Mouse (Mus musculus) hindbrain, postnatal 0 days (tissue): ENCODE measurements around the gene Ctps2. TPM values are rescaled to one million over a fixed set of nuclear protein-coding genes. Genes with fewer than 3 reads are reported as not detected.
"Not testable (repeated sequence)": the region's sequence is repeated elsewhere in the genome, so short reads cannot be mapped to it uniquely, and the experiment has no call there.

Source experiments
- ATAC-seq: fragments of 200-750 bp; cut with Nextera tagmentation; 2 replicates; pipeline ENCODE4 v1.8.0; 2017; ENCODE audit warnings: mild to moderate bottlenecking, moderate TSS enrichment, moderate library complexity
- DNase-seq: peaks from one replicate; pipeline ENCODE4 v3.0.0-alpha.2; 2015; ENCODE audit warnings: low spot score
- H3K27ac ChIP-seq: fragments of 300-500 bp; sonication (generic); 2 replicates; pipeline ENCODE4 v1.5.1; 2014; ENCODE audit warnings: mild to moderate bottlenecking
- H3K27me3 ChIP-seq: fragments of 300-500 bp; sonication (generic); 2 replicates; pipeline ENCODE4 v1.6.1; 2014; ENCODE audit warnings: low read length, mixed read lengths; ENCODE audit not compliant: insufficient read depth
- H3K36me3 ChIP-seq: fragments of 300-500 bp; sonication (generic); 2 replicates; pipeline ENCODE4 v1.6.1; 2014; ENCODE audit warnings: low read length, mixed read lengths; ENCODE audit not compliant: insufficient read depth
- H3K4me1 ChIP-seq: fragments of 300-500 bp; sonication (generic); 2 replicates; pipeline ENCODE4 v1.6.1; 2014; ENCODE audit warnings: antibody characterized with exemption, low read length, mixed read lengths; ENCODE audit not compliant: insufficient read depth
- H3K4me2 ChIP-seq: fragments of 300-500 bp; sonication (generic); 2 replicates; pipeline ENCODE4 v1.6.1; 2014; ENCODE audit warnings: low read depth, mild to moderate bottlenecking, low read length, moderate library complexity, mixed read lengths
- H3K4me3 ChIP-seq: fragments of 300-500 bp; sonication (generic); 2 replicates; pipeline ENCODE4 v1.5.1; 2014; ENCODE audit warnings: low read length
- H3K9ac ChIP-seq: fragments of 300-500 bp; sonication (generic); replicated peaks from 2 replicates; pipeline ENCODE4 v1.6.1; 2014; ENCODE audit warnings: mild to moderate bottlenecking, low read length, moderate library complexity, mixed read lengths
- H3K9me3 ChIP-seq: fragments of 300-500 bp; sonication (generic); 2 replicates; pipeline ENCODE4 v1.6.1; 2016; ENCODE audit warnings: low read length, mixed read lengths
- CTCF ChIP-seq: IDR thresholded peaks from 2 replicates; pipeline ENCODE4 v1.5.1; 2016; ENCODE audit warnings: antibody characterized with exemption, control low read depth, low read depth
- whole genome bisulfite sequencing: fragments of 180-500 bp; shearing (Covaris S2); extraction: QIAGEN DNeasy Blood & Tissue Kit; methylation state at CpG from one replicate; pipeline ENCODE4 v1.1.7; 2014; 5-methylcytosine and 5-hydroxymethylcytosine counted together
- polyA plus RNA-seq: library from polyadenylated mRNA; unstranded; fragments of >200 nt; fragmentation: Nextera tagmentation; extraction: Ambion mirVana; gene quantifications from 2 replicates; pipeline ENCODE4 v1.2.1, GENCODE M21; 2015
- total RNA-seq: library from RNA; depleted of rRNA; stranded (reverse); fragments of >200 nt; gene quantifications from 2 replicates; pipeline ENCODE4 v1.2.3, GENCODE M21; 2014; rRNA removed

Gene Ctps2
- total RNA-seq (48.8 and 53.6 TPM in 2 replicates), polyA plus RNA-seq (71.5 and 74.9 TPM in 2 replicates)

DNA sequence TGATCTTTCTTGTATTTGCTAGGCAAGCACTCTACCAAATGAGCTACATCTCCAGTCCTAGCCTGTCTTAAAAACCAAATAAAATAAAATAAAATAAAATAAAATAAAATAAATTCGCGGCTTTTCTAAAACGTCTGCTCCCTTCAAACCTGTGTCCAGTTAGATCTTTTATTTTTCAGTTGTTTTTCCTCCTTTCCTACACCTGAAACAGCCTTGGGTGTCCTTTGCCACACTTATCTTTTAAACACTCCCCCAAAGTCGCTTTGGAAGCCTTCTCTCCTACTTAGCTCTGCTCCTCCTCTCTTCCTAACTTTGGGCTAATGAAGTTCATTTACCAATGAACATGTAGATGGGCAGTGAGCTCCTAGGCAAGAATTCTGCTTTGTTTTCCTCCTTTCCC lies at the start of gene Ctps2:
Gene Ctps2, plus strand, starts transcription at position 301 of the 400 bp plus-strand sequence.
- TF ChIP-seq CTCF, result no peak
- 35% methylated on average over 4 of the region's 4 CpGs for WGBS
- Histone ChIP-seq H3K27ac (peak within 1 kb of the TSS; percentile 78), H3K4me2 (peak within 1 kb of the TSS; percentile 68), H3K27me3 (no peaks in the 10 kb centered on the region), H3K4me1 (no peaks in the 10 kb centered on the region), H3K36me3 (no peaks in the 10 kb centered on the region), H3K9me3 (no peaks in the 10 kb centered on the region), H3K4me3 (peak within 1 kb of the TSS; percentile 54), H3K9ac (peak within 1 kb of the TSS; percentile 67)
- no peak for DNase-seq
- no peak for ATAC-seq

DNA sequence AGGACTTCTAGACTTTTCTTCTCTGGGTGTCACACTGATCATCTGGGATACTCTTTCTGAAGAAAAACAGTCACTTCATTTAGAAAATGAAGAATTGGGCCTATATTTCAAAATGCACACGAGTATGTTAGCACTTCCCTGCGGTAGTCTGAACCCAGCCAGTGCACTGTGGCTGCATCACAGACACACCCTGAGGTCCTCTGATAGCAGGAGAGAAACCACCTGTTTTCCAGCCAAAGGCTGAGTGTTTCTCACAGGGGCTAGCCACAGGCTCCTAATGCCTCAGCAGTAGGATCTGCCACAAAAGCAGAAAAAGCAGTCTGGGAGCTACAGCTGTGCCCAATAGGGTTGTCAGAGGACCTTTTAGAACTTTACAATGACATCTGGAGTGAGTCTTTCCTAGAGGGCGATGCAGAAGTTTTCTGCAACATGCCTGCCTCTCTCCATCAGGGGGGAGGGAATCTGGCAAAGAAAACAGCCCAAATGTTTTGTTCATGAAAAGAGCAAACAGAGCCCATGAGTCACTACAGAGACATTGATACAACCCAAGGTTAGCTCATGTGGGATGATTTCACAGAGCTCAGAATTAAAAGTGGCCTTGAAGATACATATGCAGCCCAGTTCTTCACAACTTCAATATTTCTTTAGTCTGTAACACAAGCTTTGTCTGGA lies 32.6 kb upstream of the Ctps2 start:
- ATAC-seq (no peak), DNase-seq (no peak)
- no peak overlapping the region for H3K4me2 ChIP-seq
- 64% methylated on average over 3 of the region's 3 CpGs for WGBS
- H3K36me3 ChIP-seq, result peaks cover 8% of the 10 kb centered on the region; the same call in 1 of the 2 replicates
- H3K27me3 ChIP-seq, result no peaks in the 10 kb centered on the region
- H3K9ac ChIP-seq, result no peak overlapping the region
- TF ChIP-seq CTCF, result no peak
- no peak overlapping the region for H3K4me3 ChIP-seq
- no peaks in the 10 kb centered on the region for H3K9me3 ChIP-seq
- no peak overlapping the region for H3K27ac ChIP-seq
- no peaks in the 10 kb centered on the region for H3K4me1 ChIP-seq

DNA sequence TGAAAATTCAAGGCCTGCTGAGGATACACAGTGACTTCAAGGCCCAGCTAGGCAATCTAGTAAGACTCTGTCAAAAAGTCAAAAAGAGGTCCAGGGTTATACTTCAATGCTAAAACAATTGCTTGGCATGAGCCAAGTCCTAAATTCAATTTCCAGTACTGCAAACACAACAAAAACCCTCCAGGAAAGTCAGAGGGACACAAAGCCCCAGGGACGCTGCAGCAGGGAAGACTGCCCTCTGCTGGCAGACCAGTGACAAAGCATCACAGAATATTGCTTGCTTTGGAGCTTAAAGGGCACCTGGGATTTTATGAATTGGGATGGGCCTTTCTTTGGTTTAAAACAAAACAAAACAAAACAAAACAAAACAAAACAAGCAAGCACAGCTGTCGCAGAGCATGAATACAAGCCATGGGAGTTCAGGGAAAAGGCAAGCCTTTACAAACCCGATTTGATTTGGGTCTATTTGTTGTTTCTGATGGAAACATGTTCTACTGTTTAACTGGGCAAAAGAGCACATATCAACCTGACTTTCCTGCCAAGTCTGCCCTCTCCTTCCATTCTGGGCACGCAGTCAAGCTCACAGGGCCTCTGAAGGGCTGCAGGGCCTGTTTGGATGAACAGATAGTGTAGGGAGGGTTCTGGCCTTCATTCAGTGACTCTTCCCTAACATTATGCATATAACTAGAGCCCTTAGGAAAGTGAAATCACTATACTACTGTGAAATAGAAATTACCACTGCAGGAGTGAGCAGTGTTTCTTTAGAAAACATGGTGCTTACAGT lies 29.1 kb upstream of the Ctps2 start:
- no peak overlapping the region for H3K4me2 ChIP-seq
- DNase-seq, result peak; percentile 36
- no peak overlapping the region for H3K4me3 ChIP-seq
- no peak for ATAC-seq
- no peak overlapping the region for H3K9ac ChIP-seq
- H3K36me3 ChIP-seq, result peaks cover 8% of the 10 kb centered on the region; the same call in 1 of the 2 replicates
- H3K9me3 ChIP-seq, result no peaks in the 10 kb centered on the region
- WGBS, result 31% methylated on average over 4 of the region's 4 CpGs
- no peak overlapping the region for H3K27ac ChIP-seq
- peak; percentile 74 for TF ChIP-seq CTCF
- no peaks in the 10 kb centered on the region for H3K4me1 ChIP-seq
- H3K27me3 ChIP-seq, result no peaks in the 10 kb centered on the region

DNA sequence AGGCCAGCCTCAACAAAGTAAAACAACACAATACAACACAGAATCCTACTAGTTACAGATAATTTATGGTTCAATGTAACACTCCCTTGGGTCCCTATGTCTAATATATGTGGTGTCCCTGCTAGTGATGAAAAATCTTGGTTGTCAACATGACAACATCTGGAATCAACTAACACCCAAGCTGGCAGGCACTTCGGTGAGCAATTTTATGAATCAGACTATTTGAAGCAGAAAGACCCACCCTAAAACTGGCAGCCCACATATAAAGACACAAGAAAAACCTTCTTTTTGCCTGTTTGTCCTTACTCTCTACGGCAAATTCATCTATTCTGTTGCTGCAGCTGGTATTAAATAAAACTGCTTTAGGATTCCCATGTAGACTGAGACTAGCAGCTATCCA lies 27.3 kb upstream of the Ctps2 start:
- no peak for TF ChIP-seq CTCF
- H3K27me3 ChIP-seq, result no peaks in the 10 kb centered on the region
- H3K27ac ChIP-seq, result no peak overlapping the region
- peaks cover 8% of the 10 kb centered on the region; the same call in 1 of the 2 replicates for H3K36me3 ChIP-seq
- no peak overlapping the region for H3K4me3 ChIP-seq
- ATAC-seq (no peak), DNase-seq (no peak)
- 87% methylated on average over 2 of the region's 2 CpGs for WGBS
- no peaks in the 10 kb centered on the region for H3K9me3 ChIP-seq
- no peaks in the 10 kb centered on the region for H3K4me1 ChIP-seq
- H3K9ac ChIP-seq, result no peak overlapping the region
- H3K4me2 ChIP-seq, result no peak overlapping the region

DNA sequence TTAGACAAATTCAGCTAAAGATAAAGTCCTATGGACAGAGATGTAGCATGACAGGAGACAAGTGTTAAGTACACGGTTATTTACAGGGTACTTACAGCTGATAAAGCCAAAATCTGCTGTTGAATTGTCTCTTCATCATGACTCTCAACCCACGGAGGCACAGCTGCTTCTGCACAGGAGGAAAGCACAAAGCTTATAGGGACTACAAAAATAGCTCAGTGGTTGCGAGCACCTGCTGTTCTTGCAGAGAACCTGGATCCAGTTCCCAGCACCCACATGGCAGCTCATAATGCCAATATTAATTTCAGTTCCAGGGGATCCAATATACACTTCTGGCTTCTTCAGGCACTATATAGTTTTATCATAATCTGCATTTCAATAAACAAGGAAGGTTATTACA lies 22.8 kb upstream of the Ctps2 start:
- no peaks in the 10 kb centered on the region for H3K36me3 ChIP-seq
- no peak overlapping the region for H3K9ac ChIP-seq
- H3K4me1 ChIP-seq, result no peaks in the 10 kb centered on the region
- ATAC-seq, result no peak
- TF ChIP-seq CTCF, result no peak
- H3K4me2 ChIP-seq, result no peak overlapping the region
- WGBS, result 90% methylated on average over 3 of the region's 3 CpGs
- no peaks in the 10 kb centered on the region for H3K27me3 ChIP-seq
- no peak for DNase-seq
- no peak overlapping the region for H3K4me3 ChIP-seq
- H3K9me3 ChIP-seq, result no peaks in the 10 kb centered on the region
- H3K27ac ChIP-seq, result no peak overlapping the region

DNA sequence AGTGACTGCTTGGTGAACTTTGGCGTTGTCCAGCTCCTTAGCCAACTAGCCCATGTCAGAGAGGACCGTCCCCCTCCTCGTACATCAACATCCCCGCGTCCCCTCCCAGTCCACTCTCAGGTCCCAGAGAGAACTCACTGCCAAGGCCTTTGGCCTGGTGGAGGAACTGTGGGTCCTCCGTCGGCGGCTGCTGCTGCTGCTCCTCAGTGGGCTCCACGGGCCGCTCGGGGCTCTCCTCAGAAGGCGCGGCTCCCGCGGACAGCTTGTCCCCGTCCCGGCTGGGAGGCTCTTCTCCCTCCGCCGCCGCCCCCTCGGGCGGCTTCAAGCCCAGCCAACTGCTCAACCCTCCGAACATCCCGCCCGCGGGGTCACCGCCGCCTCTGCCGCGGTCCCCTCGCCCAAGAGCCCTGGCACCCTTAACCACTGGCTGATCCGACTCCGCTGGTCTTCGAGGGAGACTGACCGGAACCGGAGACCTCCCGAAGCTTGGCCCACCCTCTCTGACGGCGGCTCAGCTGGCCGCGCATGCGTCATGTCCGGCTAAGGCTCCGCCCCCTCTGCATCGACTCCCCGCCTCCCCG lies 13.0 kb upstream of the Ctps2 start, which contains the start of gene Syap1:
Gene Syap1, minus strand, starts transcription at position 517 of the 581 bp plus-strand sequence.
- peak within 1 kb of the TSS; percentile 60 for H3K4me3 ChIP-seq
- no peaks in the 10 kb centered on the region for H3K4me1 ChIP-seq
- peak within 1 kb of the TSS; percentile 64; the same call in 1 of the 2 replicates for H3K27ac ChIP-seq
- H3K27me3 ChIP-seq, result no peaks in the 10 kb centered on the region
- H3K4me2 ChIP-seq, result peak within 1 kb of the TSS; percentile 55
- DNase-seq (peak; percentile 90), ATAC-seq (peak; percentile 97)
- no peak for TF ChIP-seq CTCF
- H3K9ac ChIP-seq, result peak within 1 kb of the TSS; percentile 69
- no peaks in the 10 kb centered on the region for H3K36me3 ChIP-seq
- H3K9me3 ChIP-seq, result no peaks in the 10 kb centered on the region
- 20% methylated on average over 40 of the region's 47 CpGs for WGBS

DNA sequence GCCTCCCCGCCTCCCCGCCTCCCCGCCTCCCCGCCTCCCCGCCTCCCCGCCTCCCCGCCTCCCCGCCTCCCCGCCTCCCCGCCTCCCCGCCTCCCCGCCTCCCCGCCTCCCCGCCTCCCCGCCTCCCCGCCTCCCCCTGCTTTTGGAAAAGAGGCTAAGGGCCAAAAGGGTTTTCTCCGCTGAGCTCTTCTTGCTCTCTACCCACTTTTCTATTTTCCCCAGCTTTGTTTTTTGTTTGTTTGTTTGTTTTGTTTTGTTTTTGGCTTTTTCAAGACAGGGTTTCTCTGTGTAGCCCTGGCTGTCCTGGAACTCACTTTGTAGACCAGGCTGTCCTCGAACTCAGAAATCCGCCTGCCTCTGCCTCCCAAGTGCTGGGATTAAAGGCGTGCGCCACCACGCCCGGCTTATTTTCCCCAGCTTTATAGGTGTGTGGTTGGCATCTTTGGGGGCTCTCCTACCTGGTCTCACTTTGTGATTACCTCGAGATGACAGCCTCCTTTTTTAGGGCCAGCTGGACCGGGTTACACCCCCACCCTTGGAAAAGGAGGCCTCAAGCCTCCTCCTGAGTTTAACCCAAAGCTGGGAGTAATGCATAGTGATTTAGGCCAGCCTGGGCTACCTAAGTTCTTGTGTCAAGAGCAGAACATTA lies 12.3 kb upstream of the Ctps2 start:
- peak overlapping the region; percentile 60; the same call in 1 of the 2 replicates for H3K4me3 ChIP-seq
- DNase-seq, H3K36me3 ChIP-seq, H3K9ac ChIP-seq, H3K27me3 ChIP-seq, H3K9me3 ChIP-seq, H3K4me2 ChIP-seq, H3K4me1 ChIP-seq, H3K27ac ChIP-seq: not testable (repeated sequence)
- ATAC-seq, result peak; percentile 54; the same call in 1 of the 2 replicates
- 78% methylated on average over 9 of the region's 25 CpGs for WGBS
